Mouse (Mus musculus): Measurements from ENCODE around the gene Pilra.

DNA sequence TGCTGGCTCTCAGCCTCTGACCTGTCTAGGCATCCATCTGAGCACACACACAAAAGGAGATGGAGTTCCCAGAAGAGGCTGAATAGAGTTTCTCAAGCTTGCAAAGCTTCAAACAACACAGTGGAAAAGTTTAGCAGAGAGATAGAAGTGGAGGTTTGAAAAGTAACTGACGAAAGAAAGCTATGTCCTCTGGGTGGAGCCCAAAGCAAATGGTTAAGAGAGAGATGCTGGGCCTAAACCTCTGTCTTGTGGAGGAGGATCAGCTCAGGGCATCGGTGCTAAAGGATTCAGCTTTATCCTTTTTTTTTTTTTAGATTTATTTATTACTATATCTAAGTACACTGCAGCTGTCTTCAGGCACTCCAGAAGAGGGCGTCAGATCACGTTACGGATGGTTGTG lies 27.8 kb downstream of the Pilra start:
- TF ChIP-seq CTCF (IDR thresholded peaks at IDR 0.05): no peak
- TF ChIP-seq POLR2A (IDR thresholded peaks at IDR 0.05; ENCODE audit: insufficient read depth, low read depth, low read length): no peak
- TF ChIP-seq EP300 (IDR thresholded peaks at IDR 0.05; ENCODE audit: insufficient read depth, low read depth, low read length): no peak

All from heart, adult 2 months (tissue).